Mouse (Mus musculus) embryonic facial prominence, embryonic 13.5 days (tissue): ENCODE results near the gene Card10. TPM values are rescaled to one million over a fixed set of nuclear protein-coding genes. Genes with fewer than 3 reads are reported as not detected.
A peak's percentile ranks its signal among the peaks of the same experiment; 100 is the strongest.

Experiments
- ATAC-seq: fragments of 200-750 bp; cut with Nextera tagmentation; 2 replicates; pipeline ENCODE4 v1.8.0; 2017; ENCODE audit warnings: low read depth; ENCODE audit not compliant: insufficient number of reproducible peaks, insufficient read depth, low FRiP score, low TSS enrichment
- H3K27ac ChIP-seq: fragments of 300-500 bp; sonication (generic); 2 replicates; pipeline ENCODE4 v1.5.1; 2015; ENCODE audit warnings: moderate library complexity, mild to moderate bottlenecking, inconsistent platforms
- H3K27me3 ChIP-seq: fragments of 300-500 bp; sonication (generic); 2 replicates; pipeline ENCODE4 v1.6.1; 2015; ENCODE audit warnings: mild to moderate bottlenecking, inconsistent platforms
- H3K36me3 ChIP-seq: fragments of 300-500 bp; sonication (generic); 2 replicates; pipeline ENCODE4 v1.6.1; 2015; ENCODE audit warnings: mild to moderate bottlenecking, inconsistent platforms
- H3K4me1 ChIP-seq: fragments of 300-500 bp; sonication (generic); 2 replicates; pipeline ENCODE4 v1.6.1; 2015; ENCODE audit warnings: inconsistent platforms
- H3K4me2 ChIP-seq: fragments of 300-500 bp; sonication (generic); 2 replicates; pipeline ENCODE4 v1.6.1; 2015; ENCODE audit warnings: moderate library complexity, mild to moderate bottlenecking, inconsistent platforms
- H3K4me3 ChIP-seq: fragments of 300-500 bp; sonication (generic); 2 replicates; pipeline ENCODE4 v1.5.1; 2015; ENCODE audit warnings: mild to moderate bottlenecking, inconsistent platforms
- H3K9ac ChIP-seq: fragments of 300-500 bp; sonication (generic); 2 replicates; pipeline ENCODE4 v1.6.1; 2015; ENCODE audit warnings: mild to moderate bottlenecking, inconsistent platforms
- H3K9me3 ChIP-seq: fragments of 300-500 bp; sonication (generic); 2 replicates; pipeline ENCODE4 v1.6.1; 2016; ENCODE audit warnings: inconsistent platforms
- WGBS: fragments of 180-500 bp; shearing (Covaris S2); methylation state at CpG from one replicate; pipeline ENCODE4 v1.1.7; 2015; ENCODE audit warnings: mixed read lengths; 5-methylcytosine and 5-hydroxymethylcytosine counted together
- polyA plus RNA-seq: library from polyadenylated mRNA; unstranded; fragments of >200 nt; fragmentation: Nextera tagmentation; extraction: Ambion mirVana; gene quantifications from 2 replicates; pipeline ENCODE4 v1.2.1, GENCODE M21; 2015

Gene Card10
- polyA plus RNA-seq, 1 experiment from 2014 or later: 3.2 TPM

DNA sequence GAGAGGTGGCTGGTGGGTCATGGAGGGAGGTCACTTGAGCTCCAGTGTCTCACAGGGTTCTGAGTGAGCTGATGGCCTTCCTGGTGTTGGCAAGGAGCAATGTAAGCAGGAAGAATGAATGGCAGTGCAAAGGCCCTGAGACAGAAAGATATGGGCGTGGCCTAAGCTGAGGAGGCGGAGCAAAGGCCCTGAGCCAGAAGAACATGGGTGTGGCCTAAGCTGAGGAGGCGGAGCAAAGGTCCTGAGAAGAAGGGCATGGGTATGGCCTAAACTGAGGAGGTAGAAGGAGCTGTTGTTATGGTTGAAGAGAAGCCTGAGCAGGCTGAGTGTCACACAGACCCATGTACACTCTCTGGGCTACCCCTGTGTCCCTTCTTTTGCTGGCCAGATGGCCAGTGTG, 30.7 kb upstream of the Card10 start:
- H3K9me3 ChIP-seq: no peaks in the 10 kb centered on the region
- no peak for ATAC-seq
- H3K9ac ChIP-seq: no peak overlapping the region
- no peak overlapping the region for H3K4me2 ChIP-seq
- no peak overlapping the region for H3K4me3 ChIP-seq
- peak overlapping the region; percentile 80; the same call in 1 of the 2 replicates for H3K27ac ChIP-seq
- peaks cover 52% of the 10 kb centered on the region for H3K4me1 ChIP-seq
- 0 out of 2 replicates have a peak, but pooled peaks cover 2% of the 10 kb centered on the region for H3K27me3 ChIP-seq
- 92% methylated on average over 3 of the region's 3 CpGs for WGBS
- H3K36me3 ChIP-seq: no peaks in the 10 kb centered on the region

DNA sequence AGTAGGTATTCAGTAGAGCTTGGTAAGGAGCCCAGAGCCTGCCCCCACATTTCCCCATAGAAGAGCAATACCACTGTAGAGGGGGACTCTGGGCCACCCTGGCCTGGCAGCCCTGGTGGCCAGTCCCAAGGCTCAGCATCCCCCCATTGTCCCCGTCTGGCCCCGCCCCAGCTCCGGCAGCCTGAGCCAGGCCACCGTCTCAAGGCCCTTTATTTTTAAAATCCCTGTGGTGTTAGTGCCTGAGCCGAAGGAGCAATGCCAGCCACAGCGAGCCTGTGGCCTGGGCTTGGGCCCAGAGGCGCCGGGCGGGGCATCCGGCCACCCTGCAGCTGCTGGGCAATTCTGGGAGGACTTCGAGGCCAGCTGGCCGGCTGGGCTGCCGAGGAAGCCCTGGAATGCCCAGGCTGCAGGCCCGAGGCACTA, 29.9 kb upstream of the Card10 start:
- 21% methylated on average over 14 of the region's 14 CpGs for WGBS
- no peaks in the 10 kb centered on the region for H3K36me3 ChIP-seq
- H3K27ac ChIP-seq: peak overlapping the region; percentile 80
- peak overlapping the region; percentile 3; the same call in 1 of the 2 replicates for H3K4me2 ChIP-seq
- 0 out of 2 replicates have a peak, but pooled peaks cover 3% of the 10 kb centered on the region for H3K27me3 ChIP-seq
- peak overlapping the region; percentile 57 for H3K9ac ChIP-seq
- H3K4me1 ChIP-seq: peaks cover 59% of the 10 kb centered on the region
- H3K9me3 ChIP-seq: no peaks in the 10 kb centered on the region
- ATAC-seq: no peak
- H3K4me3 ChIP-seq: no peak overlapping the region

DNA sequence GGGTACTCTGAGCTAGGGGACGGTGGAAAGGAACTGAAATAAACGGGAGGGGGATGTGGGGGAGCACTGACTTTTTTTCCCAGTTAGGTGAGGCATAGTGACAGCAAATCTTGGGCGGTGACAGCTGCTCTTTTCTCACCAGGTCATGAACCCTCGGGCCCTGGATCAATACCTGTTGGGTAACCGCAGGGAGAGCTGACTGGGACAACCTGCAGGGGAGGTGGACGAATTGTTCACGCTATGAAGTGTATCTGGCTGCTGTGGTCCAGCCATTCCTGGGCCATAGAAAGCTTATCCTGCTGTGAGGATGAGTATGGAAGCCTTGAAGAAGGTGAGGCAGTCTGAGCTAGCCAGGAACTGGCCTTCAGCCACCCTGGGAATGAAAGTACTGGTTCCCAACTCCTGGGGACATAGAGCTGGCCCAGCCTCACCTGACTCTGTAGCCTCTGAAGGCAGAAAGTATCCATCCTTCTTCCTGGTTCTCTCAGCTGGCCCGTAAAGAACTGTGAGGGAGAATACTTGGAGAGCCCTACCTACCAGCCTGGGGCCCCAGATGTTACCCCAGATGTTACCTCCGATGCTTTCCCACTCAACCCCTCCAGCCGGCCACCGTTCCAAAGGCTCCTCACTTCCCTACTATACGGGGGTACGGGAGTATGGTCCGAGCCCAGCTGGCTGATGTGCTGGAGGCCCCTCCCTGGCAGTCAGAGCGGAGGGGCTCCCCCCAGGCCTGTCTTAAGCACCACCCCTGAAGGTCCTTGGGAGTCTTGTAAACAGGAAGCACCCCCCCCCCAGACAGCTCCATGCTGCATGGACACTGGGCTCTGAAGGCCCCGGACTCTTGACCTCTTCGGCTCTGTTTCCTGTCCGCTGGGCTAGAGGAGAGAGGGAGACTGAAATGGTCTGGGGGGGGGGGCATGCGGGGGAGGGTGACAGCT, 29.1 kb upstream of the Card10 start:
- Histone ChIP-seq H3K27me3 (0 out of 2 replicates have a peak, but pooled peaks cover 3% of the 10 kb centered on the region), H3K4me2 (0 out of 2 replicates have a peak overlapping the region, but pooled peaks have one; percentile 3), H3K9ac (no peak overlapping the region), H3K4me1 (peaks cover 59% of the 10 kb centered on the region), H3K9me3 (no peaks in the 10 kb centered on the region), H3K27ac (peak overlapping the region; percentile 80), H3K36me3 (no peaks in the 10 kb centered on the region), H3K4me3 (no peak overlapping the region)
- WGBS: 42% methylated on average over 19 of the region's 19 CpGs
- no peak for ATAC-seq

DNA sequence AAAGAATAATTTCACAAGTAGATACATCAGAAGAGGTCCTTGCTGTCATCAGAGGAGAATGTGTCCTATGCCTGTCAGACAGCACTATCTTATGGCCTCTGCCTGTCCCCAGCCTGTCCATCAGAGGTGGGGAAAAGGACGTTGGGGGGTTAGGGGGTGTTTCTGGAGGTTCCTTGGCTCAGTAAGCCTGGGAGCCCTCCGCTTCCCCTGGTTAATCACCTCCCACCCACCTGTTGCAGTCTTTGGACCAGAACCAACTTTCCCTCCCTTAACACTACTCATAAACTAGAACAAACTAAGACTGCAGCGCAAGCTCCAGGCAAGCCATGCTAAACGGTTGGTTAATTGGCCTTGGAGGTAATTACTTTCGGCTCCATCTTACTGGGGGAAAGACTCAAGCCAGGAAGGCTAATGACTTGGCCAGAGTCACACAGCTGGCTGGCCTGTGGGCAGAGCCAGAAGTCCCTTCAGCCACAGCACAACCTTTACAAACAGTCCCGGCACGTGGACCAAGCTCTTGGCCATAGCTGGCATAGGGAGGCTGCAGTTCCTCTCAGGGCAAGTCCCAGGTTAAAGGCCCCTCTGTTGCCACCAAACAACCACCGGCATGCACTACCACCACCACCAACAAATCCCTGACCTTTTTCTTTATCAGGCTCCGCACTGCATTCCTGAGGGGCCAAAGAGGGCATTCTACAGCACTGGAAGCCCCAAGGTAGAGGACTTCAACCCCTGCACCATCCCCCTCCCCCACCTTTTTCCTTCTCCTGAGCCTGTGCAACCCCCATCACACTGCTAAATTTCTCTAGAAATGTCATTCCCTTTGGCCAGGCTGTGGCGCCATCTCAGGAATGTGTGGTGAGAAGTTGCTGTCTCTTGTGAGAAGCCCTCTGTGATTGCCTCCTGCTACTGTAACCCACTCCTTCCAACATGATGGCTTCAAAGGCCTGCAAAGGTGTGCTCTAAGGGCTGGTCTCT, 28.2 kb upstream of the Card10 start:
- 0 out of 2 replicates have a peak overlapping the region, but pooled peaks have one; percentile 80 for H3K27ac ChIP-seq
- no peak for ATAC-seq
- H3K4me2 ChIP-seq: no peak overlapping the region
- H3K9me3 ChIP-seq: no peaks in the 10 kb centered on the region
- 0 out of 2 replicates have a peak, but pooled peaks cover 3% of the 10 kb centered on the region for H3K27me3 ChIP-seq
- peaks cover 62% of the 10 kb centered on the region for H3K4me1 ChIP-seq
- H3K36me3 ChIP-seq: no peaks in the 10 kb centered on the region
- 46% methylated on average over 10 of the region's 10 CpGs for WGBS
- no peak overlapping the region for H3K4me3 ChIP-seq
- H3K9ac ChIP-seq: no peak overlapping the region

DNA sequence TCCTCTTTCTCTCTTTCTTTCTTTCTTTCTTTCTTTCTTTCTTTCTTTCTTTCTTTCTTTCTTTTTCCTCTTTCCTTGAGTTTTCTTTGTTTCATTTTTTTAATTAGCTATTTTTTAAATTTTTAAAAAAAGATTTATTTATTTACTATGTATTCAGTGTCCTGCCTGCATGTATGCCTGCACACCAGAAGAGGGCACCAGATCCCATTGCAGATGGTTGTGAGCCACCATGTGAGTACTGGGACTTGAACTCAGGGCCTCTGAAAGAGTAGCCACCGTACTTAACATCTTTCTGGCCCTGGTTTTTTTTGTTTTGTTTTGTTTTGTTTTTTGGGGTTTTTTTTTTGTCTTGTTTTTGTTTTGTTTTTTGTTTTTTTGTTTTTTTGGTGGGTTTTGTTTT, 26.8 kb upstream of the Card10 start:
- Histone ChIP-seq H3K27ac (no peak overlapping the region), H3K36me3 (no peaks in the 10 kb centered on the region), H3K27me3 (0 out of 2 replicates have a peak, but pooled peaks cover 3% of the 10 kb centered on the region), H3K4me2 (no peak overlapping the region), H3K4me3 (no peak overlapping the region), H3K9me3 (no peaks in the 10 kb centered on the region), H3K4me1 (peaks cover 48% of the 10 kb centered on the region), H3K9ac (no peak overlapping the region)
- WGBS: 91% methylated on average over 1 of the region's 1 CpGs
- ATAC-seq: no peak

DNA sequence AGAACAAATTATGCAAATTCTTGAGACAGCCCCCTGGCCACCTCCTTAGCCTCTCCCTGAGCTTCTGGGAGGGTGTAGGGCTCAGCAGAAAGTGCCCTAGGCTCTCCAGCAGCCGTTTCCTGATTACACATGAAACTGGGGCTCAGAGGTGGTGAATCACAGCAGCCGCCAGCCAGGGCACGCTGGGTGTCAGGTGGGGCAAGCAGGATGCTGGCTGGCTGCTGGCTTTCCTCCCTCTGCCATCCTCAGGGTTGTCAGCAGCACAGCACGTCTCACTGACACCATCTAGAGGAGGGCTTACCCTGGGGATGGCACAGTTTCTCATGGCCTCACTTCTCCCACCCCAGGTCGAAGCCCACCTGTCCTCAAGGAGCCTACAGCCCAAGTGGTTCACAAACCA, 25.5 kb upstream of the Card10 start:
- Histone ChIP-seq H3K36me3 (no peaks in the 10 kb centered on the region), H3K9ac (0 out of 2 replicates have a peak overlapping the region, but pooled peaks have one; percentile 21), H3K27me3 (0 out of 2 replicates have a peak, but pooled peaks cover 3% of the 10 kb centered on the region), H3K9me3 (no peaks in the 10 kb centered on the region), H3K4me1 (peaks cover 39% of the 10 kb centered on the region), H3K27ac (no peak overlapping the region; the same call in 1 of the 2 replicates), H3K4me3 (no peak overlapping the region), H3K4me2 (no peak overlapping the region)
- no peak for ATAC-seq
- 21% methylated on average over 5 of the region's 5 CpGs for WGBS

DNA sequence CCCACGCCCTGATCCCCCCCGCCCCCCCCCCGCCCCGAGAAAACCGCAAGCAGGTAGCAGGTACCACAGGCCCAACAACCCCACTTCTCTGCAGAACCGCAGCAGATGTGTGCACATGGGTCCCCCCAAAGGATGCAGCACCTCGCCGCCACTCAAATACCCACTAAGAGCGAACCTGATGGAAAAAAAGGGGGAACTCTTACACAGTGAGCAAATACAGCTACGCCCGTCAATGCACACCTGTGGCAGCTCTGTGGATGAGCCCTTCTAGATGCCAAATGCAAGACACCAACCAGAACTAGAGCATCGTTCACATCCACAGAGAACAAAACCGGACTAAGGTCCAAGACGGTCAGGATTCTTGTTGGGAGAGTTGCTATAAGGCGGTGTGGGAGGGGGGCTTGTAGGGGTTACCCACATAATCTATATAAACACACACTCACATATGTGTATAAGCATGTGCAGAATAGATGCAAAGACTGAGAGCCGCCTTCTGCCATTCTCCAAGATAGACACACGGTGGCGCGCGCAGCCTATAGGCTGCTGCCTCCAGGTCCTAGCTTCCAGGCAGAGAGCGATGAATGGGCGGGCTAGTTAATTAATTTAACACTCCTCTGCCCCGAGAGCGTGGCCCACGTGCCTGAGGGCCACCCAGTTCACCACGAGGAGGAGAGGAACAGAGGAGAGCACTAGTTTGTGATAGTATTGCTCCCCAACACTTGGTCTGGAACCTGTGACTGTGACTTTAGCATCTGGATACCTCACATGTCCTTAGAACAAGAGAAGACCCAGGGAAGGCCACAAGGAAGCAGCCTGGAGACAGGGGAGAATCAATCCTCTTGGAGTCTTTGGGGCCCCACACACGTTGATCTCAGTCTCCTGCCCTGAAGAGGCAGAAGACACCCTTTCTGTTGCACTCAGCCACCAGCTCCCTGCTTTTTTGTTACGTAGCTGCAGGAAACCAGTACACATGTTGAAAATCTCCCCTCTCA, 23.7 kb upstream of the Card10 start:
- 0 out of 2 replicates have a peak overlapping the region, but pooled peaks have one; percentile 16 for H3K9ac ChIP-seq
- no peak overlapping the region for H3K4me3 ChIP-seq
- no peaks in the 10 kb centered on the region for H3K9me3 ChIP-seq
- WGBS: 18% methylated on average over 28 of the region's 28 CpGs
- H3K4me1 ChIP-seq: peaks cover 22% of the 10 kb centered on the region
- H3K27ac ChIP-seq: no peak overlapping the region
- H3K27me3 ChIP-seq: 0 out of 2 replicates have a peak, but pooled peaks cover 3% of the 10 kb centered on the region
- peak overlapping the region; percentile 20; the same call in 1 of the 2 replicates for H3K4me2 ChIP-seq
- no peak for ATAC-seq
- no peaks in the 10 kb centered on the region for H3K36me3 ChIP-seq

DNA sequence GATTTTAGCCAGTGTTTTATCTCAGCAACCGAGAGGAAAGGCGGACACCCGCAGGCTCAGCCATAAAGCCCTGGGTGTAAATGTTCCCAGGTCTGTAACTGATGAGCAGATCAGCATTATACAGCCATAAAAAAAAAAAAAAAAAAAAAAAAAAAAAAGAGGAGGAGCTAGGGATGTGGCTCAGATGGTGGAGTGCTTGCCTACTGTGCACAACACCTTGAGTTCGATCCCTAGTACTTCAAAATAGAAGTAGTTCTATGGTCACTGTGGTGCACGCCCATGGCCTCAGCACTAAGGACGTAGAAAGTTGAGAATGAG, 13.2 kb upstream of the Card10 start:
- Histone ChIP-seq H3K9ac (no peak overlapping the region), H3K9me3 (no peaks in the 10 kb centered on the region), H3K27me3 (peaks cover 8% of the 10 kb centered on the region), H3K4me3 (no peak overlapping the region), H3K36me3 (no peaks in the 10 kb centered on the region), H3K27ac (no peak overlapping the region), H3K4me2 (no peak overlapping the region), H3K4me1 (peaks cover 8% of the 10 kb centered on the region; the same call in 1 of the 2 replicates)
- 75% methylated on average over 6 of the region's 6 CpGs for WGBS
- no peak for ATAC-seq

DNA sequence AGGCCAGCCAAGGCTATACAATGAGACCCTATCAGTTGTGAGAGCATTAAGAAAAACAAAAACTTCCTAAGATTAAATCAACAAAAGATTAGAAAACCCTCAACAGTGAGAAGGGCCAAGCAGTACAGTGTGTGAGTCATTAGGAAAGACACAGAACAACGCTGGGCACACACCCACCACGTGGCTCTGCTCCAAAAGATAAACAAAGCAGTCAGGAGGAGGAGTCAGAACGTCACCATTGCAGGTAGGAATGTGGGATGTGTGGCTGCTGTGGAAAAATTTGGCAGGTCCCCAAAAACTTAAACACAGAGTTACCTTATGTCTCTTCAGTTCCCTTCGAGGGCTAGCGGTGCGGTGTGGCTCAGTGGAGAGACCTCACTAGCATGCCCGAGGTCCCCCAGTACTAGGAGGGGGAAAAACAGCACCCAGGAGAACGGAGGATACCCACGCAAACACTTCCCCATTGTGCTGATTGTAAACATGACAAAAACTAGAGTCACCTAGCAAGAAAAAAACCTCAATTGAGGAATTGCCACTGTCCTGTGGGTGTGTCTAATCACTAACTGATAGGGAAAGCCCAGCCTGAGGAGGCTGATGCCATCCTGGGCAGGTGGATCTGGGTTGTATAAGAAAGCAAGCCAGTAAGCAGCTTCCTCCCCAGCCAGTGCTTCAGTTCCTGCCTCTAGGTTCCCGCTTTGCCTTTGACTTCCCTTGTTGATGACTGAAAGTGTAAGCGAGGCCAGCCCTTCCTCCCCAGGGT, 12.7 kb upstream of the Card10 start:
- Histone ChIP-seq H3K4me3 (no peak overlapping the region), H3K9ac (no peak overlapping the region), H3K36me3 (no peaks in the 10 kb centered on the region), H3K27ac (no peak overlapping the region), H3K4me1 (peaks cover 10% of the 10 kb centered on the region; the same call in 1 of the 2 replicates), H3K9me3 (no peaks in the 10 kb centered on the region), H3K4me2 (no peak overlapping the region), H3K27me3 (peaks cover 3% of the 10 kb centered on the region)
- 55% methylated on average over 11 of the region's 11 CpGs for WGBS
- ATAC-seq: 0 out of 2 replicates have a peak, but pooled peaks have one; percentile 32

DNA sequence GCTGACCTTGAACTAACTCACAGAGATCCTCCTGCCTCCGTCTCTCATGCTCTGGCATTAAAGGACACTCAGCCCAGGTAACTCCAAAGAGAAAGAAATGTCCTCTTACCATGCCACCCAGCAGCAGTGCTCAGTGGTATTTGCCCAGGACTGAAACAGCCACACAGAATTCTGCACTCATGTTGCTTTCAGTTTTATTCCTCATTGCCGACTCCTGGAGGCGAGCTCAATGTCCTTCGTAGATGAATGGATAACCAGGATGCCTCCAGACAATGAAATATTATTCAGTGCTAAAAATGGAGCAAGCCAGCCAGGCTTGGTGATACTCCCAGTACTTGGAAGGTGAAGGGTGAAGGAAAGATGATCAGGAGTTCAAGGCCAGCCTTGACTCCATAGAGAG, 10.8 kb upstream of the Card10 start:
- H3K27me3 ChIP-seq: no peaks in the 10 kb centered on the region
- no peak overlapping the region for H3K4me3 ChIP-seq
- WGBS: 90% methylated on average over 4 of the region's 4 CpGs
- no peaks in the 10 kb centered on the region for H3K36me3 ChIP-seq
- H3K27ac ChIP-seq: no peak overlapping the region
- no peak overlapping the region for H3K4me2 ChIP-seq
- H3K9me3 ChIP-seq: no peaks in the 10 kb centered on the region
- peaks cover 14% of the 10 kb centered on the region for H3K4me1 ChIP-seq
- H3K9ac ChIP-seq: no peak overlapping the region
- ATAC-seq: no peak
